Mouse (Mus musculus): ENCODE results near the gene Ttc4. TPM values are rescaled to one million over a fixed set of nuclear protein-coding genes. Genes with fewer than 3 reads are reported as not detected.

The Ttc4 gene
- polyA plus RNA-seq (2015; fragmentation: Nextera tagmentation; extraction: Ambion mirVana), result 104 and 106 TPM in 2 replicates

DNA sequence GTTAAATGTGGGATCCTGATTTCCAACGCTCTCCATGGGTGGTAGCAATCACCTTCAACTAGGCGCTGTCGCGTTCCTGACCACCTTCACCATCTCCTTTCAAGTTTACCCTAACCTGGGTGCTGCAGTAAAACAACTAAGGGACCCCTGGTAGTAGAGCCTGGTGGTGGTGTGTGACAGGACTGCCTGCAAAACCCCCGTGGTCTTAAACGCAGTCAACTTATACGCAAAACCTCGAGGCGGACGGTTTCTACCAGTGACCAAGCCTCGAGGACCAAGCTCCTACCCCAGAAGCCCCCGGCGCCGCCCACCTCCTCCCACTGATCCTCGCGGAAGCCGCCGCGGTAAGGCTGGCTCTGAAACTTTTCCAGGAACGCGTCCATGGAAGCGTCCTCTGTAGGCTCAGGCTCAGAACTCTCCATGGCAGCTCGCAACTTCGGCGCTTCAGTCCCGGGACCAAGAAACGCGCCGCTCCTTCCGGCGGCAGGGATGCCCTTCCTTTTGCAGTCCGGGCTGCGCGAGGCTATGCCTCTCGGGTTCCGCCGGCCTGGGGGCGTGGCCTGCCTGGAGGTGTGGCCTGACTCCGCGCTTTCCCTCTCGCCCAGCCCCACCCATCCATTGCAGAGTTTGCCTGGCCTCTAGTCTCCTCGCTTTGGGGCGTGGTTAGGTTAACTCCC, at the start of gene Ttc4:
Ttc4 (minus strand) TSS at position 503 of the 677 bp plus-strand sequence.
- Histone ChIP-seq H3K4me1 (peaks cover 11% of the 10 kb centered on the region), H3K27ac (peak within 1 kb of the TSS; percentile 68), H3K9ac (peak within 1 kb of the TSS; percentile 92), H3K4me3 (peak within 1 kb of the TSS; percentile 74), H3K9me3 (no peaks in the 10 kb centered on the region), H3K4me2 (peak within 1 kb of the TSS; percentile 84), H3K27me3 (no peaks in the 10 kb centered on the region), H3K36me3 (peaks cover 33% of the 10 kb centered on the region)
- under 1% methylated on average over 43 of the region's 43 CpGs for WGBS
- peak; percentile 88 for ATAC-seq (ENCODE audit: insufficient number of reproducible peaks, insufficient read depth, low FRiP score, low TSS enrichment, low read depth)

GRCm38 (mm10) chr4:106720631-106721030, 41.9 kb upstream of the Ttc4 start:
- no peak for ATAC-seq (ENCODE audit: insufficient number of reproducible peaks, insufficient read depth, low FRiP score, low TSS enrichment, low read depth)
- no peaks in the 10 kb centered on the region for H3K9me3 ChIP-seq
- no peak overlapping the region for H3K9ac ChIP-seq
- WGBS, result 86% methylated on average over 4 of the region's 4 CpGs
- H3K36me3 ChIP-seq, result no peaks in the 10 kb centered on the region
- no peak overlapping the region for H3K4me2 ChIP-seq
- no peak overlapping the region for H3K27ac ChIP-seq
- H3K27me3 ChIP-seq, result no peaks in the 10 kb centered on the region
- H3K4me1 ChIP-seq, result no peaks in the 10 kb centered on the region
- H3K4me3 ChIP-seq, result no peak overlapping the region

GRCm38 (mm10) chr4:106713622-106714021, 34.9 kb upstream of the Ttc4 start:
- no peak overlapping the region for H3K4me3 ChIP-seq
- H3K4me1 ChIP-seq, result no peaks in the 10 kb centered on the region
- no peak for ATAC-seq (ENCODE audit: insufficient number of reproducible peaks, insufficient read depth, low FRiP score, low TSS enrichment, low read depth)
- no peaks in the 10 kb centered on the region for H3K36me3 ChIP-seq
- no peak overlapping the region for H3K27ac ChIP-seq
- WGBS, result 89% methylated on average over 6 of the region's 6 CpGs
- no peaks in the 10 kb centered on the region for H3K9me3 ChIP-seq
- no peak overlapping the region for H3K9ac ChIP-seq
- no peaks in the 10 kb centered on the region for H3K27me3 ChIP-seq
- no peak overlapping the region for H3K4me2 ChIP-seq

GRCm38 (mm10) chr4:106708408-106708807, 29.7 kb upstream of the Ttc4 start:
- H3K4me1 ChIP-seq, result peaks cover 25% of the 10 kb centered on the region; the same call in 1 of the 2 replicates
- peak overlapping the region; percentile 18; the same call in 1 of the 2 replicates for H3K4me3 ChIP-seq
- WGBS, result 0% methylated on average over 8 of the region's 8 CpGs
- peak overlapping the region; percentile 45 for H3K4me2 ChIP-seq
- H3K9ac ChIP-seq, result 0 out of 2 replicates have a peak overlapping the region, but pooled peaks have one; percentile 4
- no peak overlapping the region for H3K27ac ChIP-seq
- no peaks in the 10 kb centered on the region for H3K9me3 ChIP-seq
- no peaks in the 10 kb centered on the region for H3K36me3 ChIP-seq
- H3K27me3 ChIP-seq, result no peaks in the 10 kb centered on the region
- ATAC-seq (ENCODE audit: insufficient number of reproducible peaks, insufficient read depth, low FRiP score, low TSS enrichment, low read depth), result no peak

DNA sequence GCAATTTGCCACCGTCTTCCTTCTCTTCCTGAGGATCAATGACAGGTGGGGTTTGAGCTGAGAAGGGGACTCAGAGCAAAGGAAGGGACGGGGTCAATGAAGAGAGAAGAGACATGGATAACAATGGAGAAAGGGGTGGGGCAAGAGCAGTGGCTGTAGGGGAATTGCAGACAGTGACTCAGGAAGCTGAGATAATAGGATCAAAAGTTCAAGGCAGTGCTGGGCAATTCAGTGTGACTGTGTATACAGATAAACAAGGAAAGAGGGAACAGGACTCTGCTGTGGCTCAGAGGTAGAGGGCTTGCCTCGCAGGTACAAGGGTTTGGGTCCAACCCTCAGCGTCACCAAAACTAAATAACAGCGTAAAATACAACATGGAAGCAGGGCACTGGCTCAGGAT, 29.2 kb upstream of the Ttc4 start:
- Histone ChIP-seq H3K4me2 (peak overlapping the region; percentile 45), H3K27me3 (no peaks in the 10 kb centered on the region), H3K4me1 (peaks cover 25% of the 10 kb centered on the region; the same call in 1 of the 2 replicates), H3K4me3 (peak overlapping the region; percentile 18; the same call in 1 of the 2 replicates), H3K27ac (no peak overlapping the region), H3K36me3 (no peaks in the 10 kb centered on the region), H3K9me3 (no peaks in the 10 kb centered on the region), H3K9ac (no peak overlapping the region)
- no peak for ATAC-seq (ENCODE audit: insufficient number of reproducible peaks, insufficient read depth, low FRiP score, low TSS enrichment, low read depth)
- 37% methylated on average over 5 of the region's 5 CpGs for WGBS

- Histone ChIP-seq H3K9me3 (no peaks in the 10 kb centered on the region), H3K4me3 (no peak overlapping the region), H3K27ac (no peak overlapping the region), H3K36me3 (no peaks in the 10 kb centered on the region), H3K4me1 (peaks cover 37% of the 10 kb centered on the region), H3K4me2 (no peak overlapping the region), H3K9ac (no peak overlapping the region), H3K27me3 (no peaks in the 10 kb centered on the region)
- WGBS, result 57% methylated on average over 8 of the region's 8 CpGs
- no peak for ATAC-seq (ENCODE audit: insufficient number of reproducible peaks, insufficient read depth, low FRiP score, low TSS enrichment, low read depth)
Measured at GRCm38 (mm10) chr4:106705096-106705665, 26.4 kb upstream of the Ttc4 start.

- no peak overlapping the region for H3K9ac ChIP-seq
- WGBS, result 59% methylated on average over 11 of the region's 11 CpGs
- H3K27ac ChIP-seq, result no peak overlapping the region
- no peak overlapping the region for H3K4me3 ChIP-seq
- ATAC-seq (ENCODE audit: insufficient number of reproducible peaks, insufficient read depth, low FRiP score, low TSS enrichment, low read depth), result no peak
- H3K4me2 ChIP-seq, result no peak overlapping the region
- no peaks in the 10 kb centered on the region for H3K36me3 ChIP-seq
- H3K27me3 ChIP-seq, result no peaks in the 10 kb centered on the region
- peaks cover 42% of the 10 kb centered on the region for H3K4me1 ChIP-seq
- H3K9me3 ChIP-seq, result no peaks in the 10 kb centered on the region
Measured at GRCm38 (mm10) chr4:106704416-106704815, 25.7 kb upstream of the Ttc4 start.

DNA sequence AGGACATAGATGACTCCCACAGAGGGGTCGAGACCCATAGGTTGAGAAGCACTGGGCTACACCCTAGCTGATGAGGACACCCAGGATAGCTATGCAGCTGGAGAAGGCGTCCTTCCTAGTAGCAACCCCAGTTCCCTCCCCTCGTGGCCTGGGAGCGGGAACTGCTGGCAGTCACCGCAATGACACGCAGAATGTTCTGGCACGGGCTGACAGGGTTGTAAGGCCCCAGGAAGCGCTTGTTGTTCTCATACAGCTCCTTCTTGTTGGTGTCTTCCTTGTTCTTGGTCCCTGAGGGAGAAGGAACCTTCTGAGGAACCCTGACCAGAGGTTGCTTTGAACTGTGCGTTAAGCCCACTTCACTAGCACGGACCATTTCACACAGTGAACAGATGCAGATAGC, 25.2 kb upstream of the Ttc4 start:
- Histone ChIP-seq H3K27me3 (no peaks in the 10 kb centered on the region), H3K4me3 (no peak overlapping the region), H3K4me2 (no peak overlapping the region), H3K9ac (no peak overlapping the region), H3K9me3 (no peaks in the 10 kb centered on the region), H3K27ac (no peak overlapping the region), H3K36me3 (no peaks in the 10 kb centered on the region), H3K4me1 (peaks cover 42% of the 10 kb centered on the region)
- 82% methylated on average over 10 of the region's 10 CpGs for WGBS
- no peak for ATAC-seq (ENCODE audit: insufficient number of reproducible peaks, insufficient read depth, low FRiP score, low TSS enrichment, low read depth)

- Histone ChIP-seq H3K27me3 (no peaks in the 10 kb centered on the region), H3K36me3 (no peaks in the 10 kb centered on the region), H3K9me3 (no peaks in the 10 kb centered on the region), H3K4me1 (peaks cover 28% of the 10 kb centered on the region), H3K27ac (no peak overlapping the region), H3K4me2 (no peak overlapping the region), H3K4me3 (no peak overlapping the region), H3K9ac (no peak overlapping the region)
- 27% methylated on average over 4 of the region's 4 CpGs for WGBS
- ATAC-seq (ENCODE audit: insufficient number of reproducible peaks, insufficient read depth, low FRiP score, low TSS enrichment, low read depth), result no peak
Measured at GRCm38 (mm10) chr4:106700798-106701197, 22.1 kb upstream of the Ttc4 start.

GRCm38 (mm10) chr4:106699989-106700388, 21.2 kb upstream of the Ttc4 start:
- 0 out of 2 replicates have a peak, but pooled peaks cover 1% of the 10 kb centered on the region for H3K27me3 ChIP-seq
- H3K9me3 ChIP-seq, result no peaks in the 10 kb centered on the region
- H3K4me1 ChIP-seq, result peaks cover 22% of the 10 kb centered on the region
- ATAC-seq (ENCODE audit: insufficient number of reproducible peaks, insufficient read depth, low FRiP score, low TSS enrichment, low read depth), result no peak
- H3K36me3 ChIP-seq, result no peaks in the 10 kb centered on the region
- no peak overlapping the region for H3K27ac ChIP-seq
- H3K4me2 ChIP-seq, result peak overlapping the region; percentile 33; the same call in 1 of the 2 replicates
- WGBS, result 15% methylated on average over 9 of the region's 9 CpGs
- H3K4me3 ChIP-seq, result no peak overlapping the region
- no peak overlapping the region for H3K9ac ChIP-seq

- no peak overlapping the region for H3K9ac ChIP-seq
- no peak overlapping the region for H3K27ac ChIP-seq
- H3K36me3 ChIP-seq, result no peaks in the 10 kb centered on the region
- WGBS, result 79% methylated on average over 15 of the region's 15 CpGs
- ATAC-seq (ENCODE audit: insufficient number of reproducible peaks, insufficient read depth, low FRiP score, low TSS enrichment, low read depth), result no peak
- H3K4me3 ChIP-seq, result no peak overlapping the region
- H3K4me2 ChIP-seq, result no peak overlapping the region
- no peaks in the 10 kb centered on the region for H3K9me3 ChIP-seq
- no peaks in the 10 kb centered on the region for H3K4me1 ChIP-seq
- 0 out of 2 replicates have a peak, but pooled peaks cover 8% of the 10 kb centered on the region for H3K27me3 ChIP-seq
Measured at GRCm38 (mm10) chr4:106693841-106694430, 15.2 kb upstream of the Ttc4 start.
